Mouse (Mus musculus): ENCODE measurements around the gene E330014E10Rik.
"Not testable (repeated sequence)": the region's sequence is repeated elsewhere in the genome, so short reads cannot be mapped to it uniquely, and the experiment has no call there.

The E330014E10Rik gene

DNA sequence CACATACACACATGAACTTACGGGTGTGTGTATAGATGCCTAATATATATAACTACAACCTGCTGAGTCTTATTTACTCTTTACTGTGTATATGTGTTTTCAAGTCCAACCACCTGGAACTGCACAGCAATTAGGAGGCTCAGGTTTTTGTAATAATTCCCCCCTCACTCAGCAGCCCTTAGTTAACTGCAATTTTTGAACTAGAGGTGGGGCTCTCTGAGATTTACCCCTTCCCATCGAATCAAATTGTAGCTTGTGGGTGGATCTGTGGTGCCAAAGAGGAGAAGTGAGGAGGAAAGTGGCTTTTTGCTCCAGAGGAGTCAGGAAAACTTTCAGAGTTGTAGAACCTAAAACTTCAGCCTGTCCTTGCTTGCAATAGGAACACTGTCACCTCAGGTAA is at the start of gene E330014E10Rik:
TSS of gene E330014E10Rik (plus strand) at position 301 of the 400 bp plus-strand sequence.
- DNase-seq (ENCODE audit: low spot score in 2 of 2), result not testable (repeated sequence)

DNA sequence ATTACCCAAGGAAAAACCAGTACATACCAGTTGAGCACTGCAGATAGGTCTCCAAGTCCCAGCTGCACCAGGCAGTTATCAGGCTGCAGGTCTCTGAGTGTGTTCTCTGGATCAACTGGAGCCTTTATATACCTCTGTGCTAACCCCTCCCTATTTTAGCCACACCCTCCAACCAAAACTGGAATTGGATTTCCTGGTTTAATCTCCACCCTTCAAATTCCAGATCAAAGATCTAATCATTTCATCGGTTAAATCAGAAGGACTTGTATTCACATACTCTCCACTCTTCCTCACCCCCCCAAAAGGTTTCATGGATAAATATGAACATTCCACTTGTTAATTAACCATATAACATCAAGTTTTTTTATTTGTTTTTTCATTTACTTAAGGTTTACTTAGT is 39.7 kb upstream of the E330014E10Rik start, which contains the start of gene Gm7978:
TSS of gene Gm7978 (minus strand) at position 101 of the 400 bp plus-strand sequence.
- DNase-seq (ENCODE audit: low spot score in 2 of 2), result not testable (repeated sequence)

DNA sequence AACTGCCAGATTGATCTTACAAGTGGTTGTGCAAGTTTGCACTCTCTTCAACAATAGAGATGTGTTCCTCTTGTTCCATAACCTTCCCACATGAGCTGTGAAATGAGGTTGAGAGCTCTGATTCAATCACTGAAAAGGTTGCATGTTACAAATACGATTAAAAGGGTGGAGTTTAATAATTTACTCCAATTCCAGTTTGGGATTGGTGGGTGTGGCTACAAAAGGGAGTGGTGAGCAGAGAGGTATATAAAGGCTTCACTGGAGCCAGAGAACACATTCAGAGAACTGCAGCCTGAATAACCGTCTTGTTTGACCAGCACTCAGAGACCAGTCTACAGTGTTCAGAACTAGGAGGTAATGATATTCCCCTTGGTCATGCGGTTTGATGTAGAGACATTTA is 34.1 kb upstream of the E330014E10Rik start, which contains the start of gene Gm7982:
TSS of gene Gm7982 (plus strand) at position 301 of the 400 bp plus-strand sequence.
- not testable (repeated sequence) for DNase-seq (ENCODE audit: low spot score in 2 of 2)

DNA sequence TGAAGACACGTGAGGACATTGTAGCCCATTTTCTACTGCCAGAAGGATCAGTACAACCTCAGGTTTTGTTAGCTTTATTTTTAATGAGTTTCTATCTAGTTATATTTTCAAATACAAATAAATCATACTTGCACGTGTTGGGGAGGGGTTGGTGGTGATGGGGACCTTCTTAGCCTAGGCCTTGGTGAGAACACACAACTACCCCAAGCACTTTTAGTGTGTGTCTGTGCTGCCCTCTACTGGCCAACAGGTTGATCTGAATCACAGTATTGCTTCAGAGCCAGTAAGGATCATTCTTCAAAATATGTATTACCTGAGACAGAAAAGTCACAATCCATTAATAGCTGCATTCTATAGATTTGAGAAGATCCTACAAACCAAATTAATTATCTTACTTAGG is 35.1 kb downstream of the E330014E10Rik start:
- not testable (repeated sequence) for DNase-seq (ENCODE audit: low spot score in 2 of 2)

DNA sequence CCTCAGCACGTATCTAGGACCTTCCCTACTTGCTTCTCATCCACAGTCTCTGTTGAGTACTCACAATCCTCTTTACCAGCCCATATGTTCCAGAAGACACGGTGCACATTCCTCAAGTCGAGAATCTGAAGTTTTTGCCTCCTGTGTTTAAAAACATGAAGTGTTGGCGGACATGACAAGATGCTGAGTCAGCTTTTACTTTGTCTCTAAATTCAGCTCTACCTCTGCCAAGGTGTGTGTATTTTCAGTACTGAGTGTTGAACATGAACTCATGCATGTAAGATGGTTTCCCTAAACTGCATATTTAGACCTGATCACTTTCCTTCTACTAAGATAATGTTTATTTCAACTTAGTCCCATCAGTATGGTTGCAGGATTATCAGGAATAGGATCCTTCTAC is 60.8 kb downstream of the E330014E10Rik start:
- no peak for DNase-seq (ENCODE audit: low spot score in 2 of 2)

DNA sequence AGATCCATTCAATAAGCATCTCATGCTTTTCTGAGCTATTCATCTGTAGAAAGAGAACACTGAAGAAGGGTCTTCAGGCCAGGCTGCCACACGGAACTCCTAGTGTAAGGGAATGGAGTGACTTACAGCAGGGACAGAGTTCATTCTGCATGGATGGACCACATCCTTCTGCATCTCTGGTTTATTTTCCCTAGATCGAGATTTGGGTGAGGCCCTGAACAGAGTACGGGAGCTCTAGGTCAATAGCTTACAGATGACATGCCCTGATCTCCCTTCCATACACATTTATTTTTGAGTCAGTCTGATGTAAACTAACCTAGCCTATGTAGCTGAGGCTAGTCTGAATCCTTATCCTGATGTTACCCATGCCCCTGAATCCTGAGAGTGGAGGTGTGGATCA is 78.2 kb downstream of the E330014E10Rik start:
- DNase-seq (ENCODE audit: low spot score in 2 of 2), result no peak
